Mouse (Mus musculus): ENCODE measurements around the gene Gm9918. TPM values are rescaled to one million over a fixed set of nuclear protein-coding genes. Genes with fewer than 3 reads are reported as not detected.

Gm9918 gene
- total RNA-seq, 2 experiments from 2014 or later: not detected

Other genes starting within 250 kb of the Gm9918 start
- gene Krt18, start 242.4 kb upstream of the Gm9918 start, total RNA-seq (2015): 7.9 and 11.8 TPM in 2 replicates
- gene Krt18, start 242.4 kb upstream of the Gm9918 start, total RNA-seq (2017): 12.0 and 14.6 TPM in 2 replicates
- gene Eif4b, start 196.8 kb upstream of the Gm9918 start, total RNA-seq (2015): 163 and 180 TPM in 2 replicates
- gene Eif4b, start 196.8 kb upstream of the Gm9918 start, total RNA-seq (2017): 394 and 459 TPM in 2 replicates
- not detected in 2 replicates for gene Tns2, start 170.2 kb upstream of the Gm9918 start, total RNA-seq (2015)
- gene Tns2, start 170.2 kb upstream of the Gm9918 start, total RNA-seq (2017): not detected in 2 replicates
- 2.9 and 3.2 TPM in 2 replicates for gene Spryd3, start 134.3 kb upstream of the Gm9918 start, total RNA-seq (2015)
- gene Spryd3, start 134.3 kb upstream of the Gm9918 start, total RNA-seq (2017): 11.5 and 17.9 TPM in 2 replicates
- gene Igfbp6, start 126.2 kb upstream of the Gm9918 start, total RNA-seq (2015): not detected in 2 replicates
- gene Igfbp6, start 126.2 kb upstream of the Gm9918 start, total RNA-seq (2017): not detected in 2 replicates
- 0.73 and 1.9 TPM in 2 replicates for gene Soat2, start 120.0 kb upstream of the Gm9918 start, total RNA-seq (2015)
- gene Soat2, start 120.0 kb upstream of the Gm9918 start, total RNA-seq (2017): 1.2 and 3.3 TPM in 2 replicates
- gene Zfp740, start 67.3 kb upstream of the Gm9918 start, total RNA-seq (2015): 19.7 and 28.7 TPM in 2 replicates
- gene Zfp740, start 67.3 kb upstream of the Gm9918 start, total RNA-seq (2017): 28.3 and 29.5 TPM in 2 replicates
- 6.3 and 10.2 TPM in 2 replicates for gene Csad, start 65.8 kb upstream of the Gm9918 start, total RNA-seq (2015)
- gene Csad, start 65.8 kb upstream of the Gm9918 start, total RNA-seq (2017): 6.4 and 8.1 TPM in 2 replicates
- gene Itgb7, start 38.6 kb upstream of the Gm9918 start, total RNA-seq (2015): 26.6 and 29.2 TPM in 2 replicates
- gene Itgb7, start 38.6 kb upstream of the Gm9918 start, total RNA-seq (2017): 36.7 and 44.6 TPM in 2 replicates
- 4.1 and 4.8 TPM in 2 replicates for gene Rarg, start 13.0 kb upstream of the Gm9918 start, total RNA-seq (2015)
- gene Rarg, start 13.0 kb upstream of the Gm9918 start, total RNA-seq (2017): 3.9 and 4.2 TPM in 2 replicates
- gene Mfsd5, start 8.9 kb downstream of the Gm9918 start, total RNA-seq (2015): 28.2 and 33.0 TPM in 2 replicates
- 17.8 and 25.5 TPM in 2 replicates for gene Mfsd5, start 8.9 kb downstream of the Gm9918 start, total RNA-seq (2017)
- 33.9 and 34.8 TPM in 2 replicates for gene Espl1, start 25.7 kb downstream of the Gm9918 start, total RNA-seq (2015)
- 15.0 and 19.2 TPM in 2 replicates for gene Espl1, start 25.7 kb downstream of the Gm9918 start, total RNA-seq (2017)
- gene Pfdn5, start 55.6 kb downstream of the Gm9918 start, total RNA-seq (2015): 345 and 346 TPM in 2 replicates
- gene Pfdn5, start 55.6 kb downstream of the Gm9918 start, total RNA-seq (2017): 343 and 379 TPM in 2 replicates
- 26.5 and 28.4 TPM in 2 replicates for gene Myg1, start 61.1 kb downstream of the Gm9918 start, total RNA-seq (2015)
- gene Myg1, start 61.1 kb downstream of the Gm9918 start, total RNA-seq (2017): 56.4 and 58.5 TPM in 2 replicates
- gene Aaas, start 80.2 kb downstream of the Gm9918 start, total RNA-seq (2015): 103 and 110 TPM in 2 replicates
- gene Aaas, start 80.2 kb downstream of the Gm9918 start, total RNA-seq (2017): 141 and 151 TPM in 2 replicates
- gene Sp7, start 96.6 kb downstream of the Gm9918 start, total RNA-seq (2015): not detected in 2 replicates
- gene Sp7, start 96.6 kb downstream of the Gm9918 start, total RNA-seq (2017): not detected in 2 replicates
- 62.0 and 63.9 TPM in 2 replicates for gene Sp1, start 135.6 kb downstream of the Gm9918 start, total RNA-seq (2015)
- gene Sp1, start 135.6 kb downstream of the Gm9918 start, total RNA-seq (2017): 46.4 and 52.9 TPM in 2 replicates
- 0.07 TPM in 1 of 2 replicates, not detected in the other for gene Amhr2, start 174.8 kb downstream of the Gm9918 start, total RNA-seq (2015)
- not detected in 2 replicates for gene Amhr2, start 174.8 kb downstream of the Gm9918 start, total RNA-seq (2017)
- gene Prr13, start 188.5 kb downstream of the Gm9918 start, total RNA-seq (2015): 71.0 and 73.0 TPM in 2 replicates
- gene Prr13, start 188.5 kb downstream of the Gm9918 start, total RNA-seq (2017): 48.6 and 51.5 TPM in 2 replicates
- gene Pcbp2, start 200.0 kb downstream of the Gm9918 start, total RNA-seq (2015): 946 and 973 TPM in 2 replicates
- gene Pcbp2, start 200.0 kb downstream of the Gm9918 start, total RNA-seq (2017): 175 and 191 TPM in 2 replicates
- gene Gm10337, start 233.2 kb downstream of the Gm9918 start, total RNA-seq (2015): not detected in 2 replicates
- gene Gm10337, start 233.2 kb downstream of the Gm9918 start, total RNA-seq (2017): not detected in 2 replicates
- gene Map3k12, start 246.5 kb downstream of the Gm9918 start, total RNA-seq (2015): 1.2 TPM in 1 of 2 replicates, not detected in the other
- 0.12 and 0.24 TPM in 2 replicates for gene Map3k12, start 246.5 kb downstream of the Gm9918 start, total RNA-seq (2017)
- 13.1 and 17.4 TPM in 2 replicates for gene Tarbp2, start 247.6 kb downstream of the Gm9918 start, total RNA-seq (2015)
- gene Tarbp2, start 247.6 kb downstream of the Gm9918 start, total RNA-seq (2017): 22.6 and 26.7 TPM in 2 replicates

Measured in megakaryocyte progenitor cell, adult 5-6 weeks (primary cell).